ENCODE assay signal across 8 mouse cellular contexts in genomic region chr19:41262712-41263629, GRCm38 (mm10). TPM values are rescaled to one million over a fixed set of nuclear protein-coding genes. Genes with fewer than 3 reads are reported as not detected.
A peak's percentile ranks its signal among the peaks of the same experiment; 100 is the strongest.
DNase-seq lines count a peak whose midpoint lies in the region; ATAC-seq and TF ChIP-seq lines count a peak whose summit lies in the region.

No protein-coding gene starts in this region.

- peak overlapping the region; percentile 92 for H3K4me3 ChIP-seq in embryonic facial prominence, embryonic 14.5 days (ENCODE audit: low read depth, low read length)
- peak overlapping the region; percentile 89 for H3K4me3 ChIP-seq in limb, embryonic 15.5 days
- H3K4me3 ChIP-seq in midbrain, postnatal 0 days (ENCODE audit: low read depth, low read length) = peak overlapping the region; percentile 94

- no peaks in the 10 kb centered on the region for H3K27me3 ChIP-seq in embryonic facial prominence, embryonic 14.5 days (replicated peaks; ENCODE audit: control insufficient read depth, insufficient read depth, low read length)
- no peaks in the 10 kb centered on the region for H3K27me3 ChIP-seq in limb, embryonic 15.5 days
- no peaks in the 10 kb centered on the region for H3K27me3 ChIP-seq in midbrain, postnatal 0 days (ENCODE audit: insufficient read depth, low read length)
- H3K27me3 ChIP-seq in splenic B cell, adult 2 months (ENCODE audit: control insufficient read depth, insufficient read depth, low read length, poor library complexity, severe bottlenecking) = no peaks in the 10 kb centered on the region; the same call in 1 of the 2 replicates

- peak; percentile 85 for ATAC-seq in embryonic facial prominence, embryonic 14.5 days (ENCODE audit: low read depth)
- ATAC-seq in limb, embryonic 15.5 days (ENCODE audit: insufficient number of reproducible peaks, low FRiP score, low TSS enrichment, low read depth) = peak; percentile 76
- ATAC-seq in midbrain, postnatal 0 days (ENCODE audit: low FRiP score) = peak; percentile 88

- DNase-seq in B cell, adult 2 months = peak; percentile 71 to 77
- DNase-seq in adrenal gland, postnatal 4 days (ENCODE audit: low spot score in 2 of 2) = peak; percentile 39 to 54
- peak; percentile 74 for DNase-seq in embryonic facial prominence, embryonic 14.5 days (ENCODE audit: low spot score)
- DNase-seq in heart, adult 8-10 months (ENCODE audit: low spot score) = peak; percentile 59
- DNase-seq in kidney, adult 9 months = peak; percentile 65
- DNase-seq in midbrain, postnatal 0 days (ENCODE audit: low spot score) = peak; percentile 49
- DNase-seq in splenic B cell, adult 2 months (ENCODE audit: low read depth, low spot score) = peak; percentile 67

- H3K4me1 ChIP-seq in embryonic facial prominence, embryonic 14.5 days (ENCODE audit: control insufficient read depth, insufficient read depth, low read length) = peaks cover 4% of the 10 kb centered on the region; the same call in 1 of the 2 replicates
- H3K4me1 ChIP-seq in limb, embryonic 15.5 days = peaks cover 30% of the 10 kb centered on the region
- no peaks in the 10 kb centered on the region for H3K4me1 ChIP-seq in midbrain, postnatal 0 days (ENCODE audit: insufficient read depth, low read length)

- H3K4me2 ChIP-seq in embryonic facial prominence, embryonic 14.5 days (ENCODE audit: low read depth, low read length) = peak overlapping the region; percentile 77
- H3K4me2 ChIP-seq in limb, embryonic 15.5 days = peak overlapping the region; percentile 59
- peak overlapping the region; percentile 75 for H3K4me2 ChIP-seq in midbrain, postnatal 0 days (ENCODE audit: low read depth, low read length, poor library complexity, severe bottlenecking)

- H3K9me3 ChIP-seq in embryonic facial prominence, embryonic 14.5 days (ENCODE audit: control insufficient read depth, low read length) = no peaks in the 10 kb centered on the region
- H3K9me3 ChIP-seq in limb, embryonic 15.5 days = no peaks in the 10 kb centered on the region
- no peaks in the 10 kb centered on the region for H3K9me3 ChIP-seq in midbrain, postnatal 0 days (ENCODE audit: low read length)

- H3K9ac ChIP-seq in embryonic facial prominence, embryonic 14.5 days (ENCODE audit: low read depth, low read length) = peak overlapping the region; percentile 99
- H3K9ac ChIP-seq in limb, embryonic 15.5 days = peak overlapping the region; percentile 95
- H3K9ac ChIP-seq in midbrain, postnatal 0 days (replicated peaks; ENCODE audit: low read length, poor library complexity, severe bottlenecking) = peak overlapping the region; percentile 90

- no peak for TF ChIP-seq CTCF in midbrain, postnatal 0 days (IDR thresholded peaks at IDR 0.05)

- peak overlapping the region; percentile 99 for H3K27ac ChIP-seq in embryonic facial prominence, embryonic 14.5 days (replicated peaks; ENCODE audit: low read depth, low read length)
- peak overlapping the region; percentile 98 for H3K27ac ChIP-seq in limb, embryonic 15.5 days
- peak overlapping the region; percentile 95 for H3K27ac ChIP-seq in midbrain, postnatal 0 days (ENCODE audit: low read depth, low read length)

- no peaks in the 10 kb centered on the region for H3K36me3 ChIP-seq in embryonic facial prominence, embryonic 14.5 days (ENCODE audit: control insufficient read depth, insufficient read depth, low read length)
- H3K36me3 ChIP-seq in limb, embryonic 15.5 days = no peaks in the 10 kb centered on the region
- no peaks in the 10 kb centered on the region for H3K36me3 ChIP-seq in midbrain, postnatal 0 days (ENCODE audit: insufficient read depth, low read length)
- no peaks in the 10 kb centered on the region for H3K36me3 ChIP-seq in splenic B cell, adult 2 months (ENCODE audit: control insufficient read depth, insufficient read depth, low read length, poor library complexity, severe bottlenecking)

- 7% methylated on average over 31 of the region's 51 CpGs for WGBS in embryonic facial prominence, embryonic 14.5 days
- whole genome bisulfite sequencing in limb, embryonic 15.5 days = 4% methylated on average over 51 of the region's 51 CpGs
- 6% methylated on average over 47 of the region's 51 CpGs for WGBS in midbrain, postnatal 0 days

RNA-seq across cellular contexts. Expression of gene Tm9sf3, which starts 0.8 kb away (rescaled TPM):
- total RNA-seq in adrenal gland, postnatal 4 days (2021) = 100 to 1,000 TPM; 163 to 170 TPM
- 172 and 180 TPM in 2 replicates for polyA plus RNA-seq in embryonic facial prominence, embryonic 14.5 days (2014; fragmentation: Nextera tagmentation; extraction: Ambion mirVana)
- 10 to 100 TPM; 65.2 to 73.0 (median 67.7) TPM for total RNA-seq in heart, adult 8-10 months (2022)
- 129 and 147 TPM in 2 replicates for polyA plus RNA-seq in limb, embryonic 15.5 days (2015; fragmentation: Nextera tagmentation; extraction: Ambion mirVana)
- 128 and 148 TPM in 2 replicates for total RNA-seq in midbrain, postnatal 0 days (2014; rRNA removed)
- polyA plus RNA-seq in midbrain, postnatal 0 days (2015; fragmentation: Nextera tagmentation; extraction: Ambion mirVana) = 57.8 and 63.2 TPM in 2 replicates

RNA-seq across cellular contexts. Expression of gene Tll2, which starts 56.3 kb away (rescaled TPM):
- total RNA-seq in adrenal gland, postnatal 4 days (2021) = under 1 TPM; 0.11 to 0.53 TPM
- 0.82 and 1.2 TPM in 2 replicates for polyA plus RNA-seq in embryonic facial prominence, embryonic 14.5 days (2014; fragmentation: Nextera tagmentation; extraction: Ambion mirVana)
- 1 to 10 TPM in 1 of 4 experiments, under 1 TPM in 3; 0.12 to 1.0 (median 0.46) TPM for total RNA-seq in heart, adult 8-10 months (2022)
- polyA plus RNA-seq in limb, embryonic 15.5 days (2015; fragmentation: Nextera tagmentation; extraction: Ambion mirVana) = 0.46 and 0.52 TPM in 2 replicates
- 0.71 and 1.2 TPM in 2 replicates for total RNA-seq in midbrain, postnatal 0 days (2014; rRNA removed)
- polyA plus RNA-seq in midbrain, postnatal 0 days (2015; fragmentation: Nextera tagmentation; extraction: Ambion mirVana) = 0.48 and 0.56 TPM in 2 replicates

Comparison
In these comparisons a context has a peak if more than half of its experiments do, and no peak if none do; other contexts are left out.
1. Peak in every context shown above with its lines: DNase-seq, ATAC-seq, H3K4me3 ChIP-seq and H3K27ac ChIP-seq.